Mouse (Mus musculus): ENCODE results near the gene Fndc5. TPM values are rescaled to one million over a fixed set of nuclear protein-coding genes. Genes with fewer than 3 reads are reported as not detected.

Gene Fndc5
- polyA plus RNA-seq, 1 experiment from 2014 or later: 15.4 TPM

DNA sequence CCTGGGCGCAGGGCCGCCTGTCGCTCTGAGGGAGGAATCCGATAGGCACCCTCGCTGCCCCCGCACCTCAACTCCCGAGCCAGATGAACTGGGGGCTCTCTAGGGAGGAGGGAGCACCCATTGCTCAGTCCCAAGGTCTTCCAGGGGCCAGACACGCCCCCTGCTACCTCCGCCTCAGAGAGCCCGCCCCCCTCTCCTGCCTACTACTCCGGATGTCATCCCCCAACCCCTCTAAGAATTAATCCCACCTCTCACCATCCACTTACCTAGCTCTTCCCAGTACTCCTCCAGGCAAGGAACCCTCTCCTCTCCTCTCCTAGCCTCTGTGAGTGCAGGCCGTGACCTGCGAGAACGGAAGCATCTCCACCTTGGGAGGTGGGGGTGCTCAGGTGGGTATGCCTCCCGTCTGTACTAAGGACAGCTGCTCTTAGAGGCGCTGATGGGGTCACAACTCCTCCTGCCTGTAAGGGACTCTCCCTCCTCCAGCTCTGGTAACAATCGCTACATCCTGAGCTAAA lies 15.2 kb upstream of the Fndc5 start, which contains the start of gene Hpca:
Gene Hpca (minus strand): TSS at position 468 of the 518 bp plus-strand sequence.
- peak; percentile 19; the same call in 1 of the 2 replicates for ATAC-seq (ENCODE audit: low FRiP score)
- peaks cover 30% of the 10 kb centered on the region for H3K4me1 ChIP-seq (replicated peaks; ENCODE audit: control insufficient read depth, insufficient read depth, low read length)

DNA sequence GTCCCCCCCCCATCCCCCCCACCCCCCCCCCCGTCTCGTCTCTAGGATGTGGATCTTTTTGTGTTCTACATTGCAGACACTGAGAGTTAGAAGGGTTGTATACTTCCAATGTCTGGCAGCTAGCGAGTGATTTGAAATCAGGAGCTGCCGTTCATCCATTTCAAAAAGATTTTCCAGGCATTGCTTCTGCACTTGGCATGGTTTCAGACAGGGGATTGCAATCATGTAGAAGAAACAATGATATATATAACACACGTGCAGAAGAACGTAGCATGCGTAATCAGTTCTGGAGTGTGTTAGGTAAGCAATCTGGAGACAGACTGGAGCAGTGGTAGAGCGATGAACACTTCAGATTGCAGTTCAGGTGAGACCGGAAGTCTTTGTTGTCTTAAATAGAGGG lies 14.7 kb upstream of the Fndc5 start:
- no peak overlapping the region for H3K4me3 ChIP-seq (replicated peaks; ENCODE audit: low read length)
- 29% methylated on average over 9 of the region's 9 CpGs for WGBS
- H3K27me3 ChIP-seq (ENCODE audit: control insufficient read depth, insufficient read depth, low read length): peaks cover 33% of the 10 kb centered on the region; the same call in 1 of the 2 replicates
- peaks cover 30% of the 10 kb centered on the region for H3K4me1 ChIP-seq (replicated peaks; ENCODE audit: control insufficient read depth, insufficient read depth, low read length)
- DNase-seq (ENCODE audit: low spot score) (no peak), ATAC-seq (ENCODE audit: low FRiP score) (no peak)
- H3K27ac ChIP-seq: no peak overlapping the region
- no peak overlapping the region for H3K9ac ChIP-seq
- H3K9me3 ChIP-seq (ENCODE audit: control insufficient read depth, low read length): no peaks in the 10 kb centered on the region
- peak overlapping the region; percentile 91; the same call in 1 of the 2 replicates for H3K4me2 ChIP-seq (replicated peaks)
- no peaks in the 10 kb centered on the region for H3K36me3 ChIP-seq (replicated peaks; ENCODE audit: control insufficient read depth, insufficient read depth)

More for the DNA sequence above, 15.2 kb upstream of the Fndc5 start, which contains the start of gene Hpca:
- peak within 1 kb of the TSS; percentile 73 for H3K9ac ChIP-seq
- H3K4me3 ChIP-seq (replicated peaks; ENCODE audit: low read length): peak within 1 kb of the TSS; percentile 50
- H3K9me3 ChIP-seq (ENCODE audit: control insufficient read depth, low read length): no peaks in the 10 kb centered on the region
- peaks cover 33% of the 10 kb centered on the region; the same call in 1 of the 2 replicates for H3K27me3 ChIP-seq (ENCODE audit: control insufficient read depth, insufficient read depth, low read length)
- H3K27ac ChIP-seq: no peak within 1 kb of the TSS; the same call in 1 of the 2 replicates
- H3K4me2 ChIP-seq (replicated peaks): peak within 1 kb of the TSS; percentile 91
- under 1% methylated on average over 11 of the region's 17 CpGs for WGBS
- no peak for DNase-seq (ENCODE audit: low spot score)
- H3K36me3 ChIP-seq (replicated peaks; ENCODE audit: control insufficient read depth, insufficient read depth): no peaks in the 10 kb centered on the region

DNA sequence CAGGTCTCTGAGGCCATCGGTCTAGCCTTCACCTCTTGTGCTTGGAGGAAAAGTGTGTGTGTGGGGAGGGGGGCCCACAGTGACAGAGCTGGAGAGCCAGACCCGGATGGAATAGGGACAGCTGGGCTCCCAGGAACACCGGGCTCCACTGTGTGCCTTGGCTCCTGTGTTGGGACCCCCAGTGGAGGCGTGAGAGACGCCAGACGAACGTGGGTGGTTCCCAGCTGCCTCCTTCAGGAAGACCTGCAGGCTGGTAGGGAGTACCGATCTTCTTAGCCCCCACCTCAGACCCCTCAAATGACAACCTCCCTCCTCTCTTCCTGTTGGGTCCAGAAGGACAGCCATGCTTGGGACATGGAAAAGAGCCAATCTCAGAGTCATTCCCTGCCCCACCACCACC lies 14.1 kb upstream of the Fndc5 start:
- ATAC-seq (ENCODE audit: low FRiP score): no peak
- H3K36me3 ChIP-seq (replicated peaks; ENCODE audit: control insufficient read depth, insufficient read depth): no peaks in the 10 kb centered on the region
- WGBS: 37% methylated on average over 8 of the region's 8 CpGs
- H3K27ac ChIP-seq: no peak overlapping the region
- no peaks in the 10 kb centered on the region for H3K9me3 ChIP-seq (ENCODE audit: control insufficient read depth, low read length)
- H3K4me1 ChIP-seq (replicated peaks; ENCODE audit: control insufficient read depth, insufficient read depth, low read length): peaks cover 30% of the 10 kb centered on the region
- no peak overlapping the region for H3K9ac ChIP-seq
- no peak overlapping the region for H3K4me3 ChIP-seq (replicated peaks; ENCODE audit: low read length)
- H3K27me3 ChIP-seq (ENCODE audit: control insufficient read depth, insufficient read depth, low read length): peaks cover 33% of the 10 kb centered on the region; the same call in 1 of the 2 replicates
- DNase-seq (ENCODE audit: low spot score): no peak
- H3K4me2 ChIP-seq (replicated peaks): no peak overlapping the region

DNA sequence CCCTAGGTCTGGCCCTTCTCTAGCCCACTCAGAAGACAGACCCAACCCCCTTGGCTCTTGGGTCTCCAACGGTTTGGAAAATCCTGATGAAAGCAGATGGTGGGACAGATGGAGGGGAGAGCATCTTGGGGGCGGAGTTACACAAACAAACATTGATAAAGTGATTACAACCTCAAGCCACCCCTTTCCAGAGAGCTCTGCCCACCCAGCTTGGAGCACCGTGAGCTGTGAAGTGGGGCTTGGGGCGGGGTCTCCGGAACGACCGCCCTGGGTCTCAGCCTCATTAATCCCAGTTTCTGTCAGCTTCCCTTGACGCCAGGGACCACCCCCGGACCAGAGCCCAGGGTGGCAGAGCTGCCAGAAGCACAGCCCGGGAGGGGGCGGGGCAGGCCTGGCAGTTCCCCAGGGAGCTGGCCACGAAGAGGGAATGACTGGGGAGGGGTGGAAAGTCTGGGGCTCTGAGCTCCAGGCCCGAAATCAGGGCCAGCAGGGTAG lies 12.1 kb upstream of the Fndc5 start:
- DNase-seq (ENCODE audit: low spot score) (no peak), ATAC-seq (ENCODE audit: low FRiP score) (no peak)
- H3K4me1 ChIP-seq (replicated peaks; ENCODE audit: control insufficient read depth, insufficient read depth, low read length): peaks cover 45% of the 10 kb centered on the region
- H3K9me3 ChIP-seq (ENCODE audit: control insufficient read depth, low read length): no peaks in the 10 kb centered on the region
- peaks cover 28% of the 10 kb centered on the region; the same call in 1 of the 2 replicates for H3K27me3 ChIP-seq (ENCODE audit: control insufficient read depth, insufficient read depth, low read length)
- H3K27ac ChIP-seq: no peak overlapping the region
- H3K36me3 ChIP-seq (replicated peaks; ENCODE audit: control insufficient read depth, insufficient read depth): no peaks in the 10 kb centered on the region
- peak overlapping the region; percentile 28 for H3K9ac ChIP-seq
- no peak overlapping the region for H3K4me3 ChIP-seq (replicated peaks; ENCODE audit: low read length)
- WGBS: 3% methylated on average over 13 of the region's 13 CpGs
- peak overlapping the region; percentile 34 for H3K4me2 ChIP-seq (replicated peaks)

DNA sequence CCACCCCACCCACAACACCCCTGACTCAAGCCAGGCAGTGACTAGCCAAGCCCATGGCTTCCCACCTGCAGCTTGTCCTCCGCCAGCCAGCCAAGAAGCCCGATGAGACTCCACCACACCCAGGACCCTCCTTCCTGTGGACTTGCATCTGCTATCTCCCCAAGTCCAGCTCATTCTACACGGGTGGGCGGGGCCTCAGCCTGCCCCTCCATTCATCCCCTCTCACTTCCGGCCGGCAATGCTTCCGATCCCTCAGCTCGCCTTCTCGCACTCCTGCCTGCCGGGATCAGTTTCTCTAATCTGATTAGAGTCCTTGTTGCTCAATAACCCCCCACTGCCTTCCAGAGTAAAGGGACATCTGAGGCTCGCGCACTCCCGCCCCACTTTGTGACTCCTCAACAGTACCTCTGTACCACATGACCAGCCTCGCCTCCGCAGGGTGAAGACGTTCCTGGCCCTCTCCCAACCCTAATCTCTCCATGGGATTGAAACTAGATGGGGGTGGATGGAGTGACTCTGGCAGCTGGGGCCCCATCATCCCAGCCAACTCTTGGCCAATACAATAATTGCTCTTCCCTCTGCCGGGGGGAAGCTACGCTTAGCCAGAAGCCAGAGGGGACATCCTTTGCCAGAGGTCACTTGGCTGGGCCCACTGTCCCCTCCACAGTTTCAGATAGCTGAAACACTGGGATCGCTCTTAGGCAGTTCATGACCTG lies 10.9 kb upstream of the Fndc5 start:
- peaks cover 50% of the 10 kb centered on the region for H3K4me1 ChIP-seq (replicated peaks; ENCODE audit: control insufficient read depth, insufficient read depth, low read length)
- H3K27ac ChIP-seq: no peak overlapping the region
- H3K9me3 ChIP-seq (ENCODE audit: control insufficient read depth, low read length): no peaks in the 10 kb centered on the region
- no peak for DNase-seq (ENCODE audit: low spot score)
- H3K36me3 ChIP-seq (replicated peaks; ENCODE audit: control insufficient read depth, insufficient read depth): no peaks in the 10 kb centered on the region
- H3K4me3 ChIP-seq (replicated peaks; ENCODE audit: low read length): 0 out of 2 replicates have a peak overlapping the region, but pooled peaks have one; percentile 6
- H3K4me2 ChIP-seq (replicated peaks): peak overlapping the region; percentile 34
- WGBS: 11% methylated on average over 19 of the region's 19 CpGs
- H3K9ac ChIP-seq: no peak overlapping the region
- peaks cover 16% of the 10 kb centered on the region; the same call in 1 of the 2 replicates for H3K27me3 ChIP-seq (ENCODE audit: control insufficient read depth, insufficient read depth, low read length)
- no peak for ATAC-seq (ENCODE audit: low FRiP score)

DNA sequence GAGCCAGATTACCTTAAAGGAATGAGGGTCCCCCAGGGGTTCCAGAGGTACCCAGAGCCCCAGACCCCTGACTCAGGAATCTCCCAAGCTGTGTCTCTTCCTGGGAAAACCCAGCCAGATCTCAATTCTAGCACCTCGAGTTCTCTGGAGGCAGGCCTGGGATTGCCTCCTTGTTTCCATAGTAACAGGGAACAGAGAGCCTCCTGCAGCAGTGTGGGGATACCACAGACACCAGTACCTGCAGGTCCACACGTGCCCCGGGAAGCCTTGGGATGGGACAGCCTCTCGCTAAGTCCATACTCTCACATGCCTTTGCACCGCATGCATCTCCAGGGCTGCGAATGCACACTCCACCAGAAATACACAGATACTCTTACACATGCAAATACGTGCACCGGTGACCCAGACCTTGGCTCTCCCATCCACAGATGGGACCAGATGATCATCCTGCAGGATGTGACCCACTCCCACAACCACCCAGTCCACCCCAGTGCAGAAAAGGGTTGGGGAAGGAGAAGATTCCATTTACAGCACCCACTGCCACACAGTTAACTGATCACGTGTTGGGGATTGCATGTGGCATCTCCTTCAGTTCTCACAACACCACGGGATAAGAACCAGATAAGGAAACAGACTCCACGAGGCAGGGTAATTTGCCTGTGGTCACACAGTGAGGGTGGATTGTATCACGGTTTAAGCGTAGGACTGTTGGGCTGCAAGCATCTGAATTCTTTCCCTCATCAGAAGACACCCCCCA lies 8.0 kb upstream of the Fndc5 start:
- Histone ChIP-seq H3K36me3 (replicated peaks; ENCODE audit: control insufficient read depth, insufficient read depth) (no peaks in the 10 kb centered on the region), H3K9ac (no peak overlapping the region), H3K9me3 (ENCODE audit: control insufficient read depth, low read length) (no peaks in the 10 kb centered on the region), H3K4me1 (replicated peaks; ENCODE audit: control insufficient read depth, insufficient read depth, low read length) (peaks cover 42% of the 10 kb centered on the region), H3K27ac (no peak overlapping the region), H3K4me3 (replicated peaks; ENCODE audit: low read length) (no peak overlapping the region), H3K27me3 (ENCODE audit: control insufficient read depth, insufficient read depth, low read length) (no peaks in the 10 kb centered on the region), H3K4me2 (replicated peaks) (no peak overlapping the region)
- DNase-seq (ENCODE audit: low spot score) (no peak), ATAC-seq (ENCODE audit: low FRiP score) (no peak)
- WGBS: 62% methylated on average over 13 of the region's 13 CpGs

DNA sequence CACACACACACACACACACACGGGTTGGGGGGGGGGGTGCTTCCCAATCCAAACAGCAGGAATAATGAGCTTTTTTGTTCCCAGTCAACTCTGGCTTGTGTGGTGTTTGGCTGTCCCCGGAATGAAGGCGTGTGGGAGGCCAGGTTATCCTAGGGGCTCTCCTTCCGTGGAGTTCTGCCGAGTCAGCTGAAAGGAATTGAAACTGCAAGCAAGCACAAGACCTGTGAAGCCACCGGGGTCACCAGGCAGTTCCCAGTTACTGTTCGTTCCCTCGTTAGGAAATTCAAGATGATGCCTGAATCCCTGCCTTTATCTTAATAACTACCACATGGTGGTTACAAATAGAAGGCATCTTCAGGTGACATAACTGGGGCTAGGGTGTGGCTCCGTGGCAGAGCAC lies 7.4 kb upstream of the Fndc5 start:
- H3K4me1 ChIP-seq (replicated peaks; ENCODE audit: control insufficient read depth, insufficient read depth, low read length): peaks cover 42% of the 10 kb centered on the region
- no peaks in the 10 kb centered on the region for H3K9me3 ChIP-seq (ENCODE audit: control insufficient read depth, low read length)
- ATAC-seq (ENCODE audit: low FRiP score) (no peak), DNase-seq (ENCODE audit: low spot score) (no peak)
- no peaks in the 10 kb centered on the region for H3K27me3 ChIP-seq (ENCODE audit: control insufficient read depth, insufficient read depth, low read length)
- H3K36me3 ChIP-seq (replicated peaks; ENCODE audit: control insufficient read depth, insufficient read depth): no peaks in the 10 kb centered on the region
- no peak overlapping the region for H3K9ac ChIP-seq
- WGBS: 47% methylated on average over 9 of the region's 9 CpGs
- no peak overlapping the region for H3K4me2 ChIP-seq (replicated peaks)
- H3K4me3 ChIP-seq (replicated peaks; ENCODE audit: low read length): no peak overlapping the region
- H3K27ac ChIP-seq: no peak overlapping the region

DNA sequence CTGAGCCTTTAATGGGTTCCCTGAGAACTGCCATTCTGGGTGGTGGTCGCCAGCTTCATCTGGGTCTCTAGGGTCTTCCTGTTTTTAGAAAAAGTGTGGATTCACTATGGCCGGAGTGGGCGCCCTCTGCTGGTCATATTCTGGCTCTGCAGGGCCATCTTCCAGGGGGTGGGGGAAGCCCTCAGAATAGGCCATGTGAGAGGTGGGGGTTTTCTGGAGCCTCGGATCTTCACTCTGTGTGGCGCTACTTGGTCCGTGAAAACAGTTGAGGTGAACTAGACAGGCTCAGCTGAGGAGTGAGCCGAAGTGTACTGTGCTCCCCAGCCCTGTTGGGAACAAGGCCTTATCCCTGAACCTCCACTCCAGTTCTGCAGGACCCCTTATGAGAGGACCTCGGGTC lies 6.7 kb upstream of the Fndc5 start:
- 0 out of 2 replicates have a peak, but pooled peaks have one; percentile 15 for ATAC-seq (ENCODE audit: low FRiP score)
- peak overlapping the region; percentile 39 for H3K4me2 ChIP-seq (replicated peaks)
- H3K27ac ChIP-seq: 0 out of 2 replicates have a peak overlapping the region, but pooled peaks have one; percentile 32
- H3K4me3 ChIP-seq (replicated peaks; ENCODE audit: low read length): no peak overlapping the region
- H3K36me3 ChIP-seq (replicated peaks; ENCODE audit: control insufficient read depth, insufficient read depth): no peaks in the 10 kb centered on the region
- no peak overlapping the region for H3K9ac ChIP-seq
- no peaks in the 10 kb centered on the region for H3K9me3 ChIP-seq (ENCODE audit: control insufficient read depth, low read length)
- 4% methylated on average over 8 of the region's 8 CpGs for WGBS
- peak; percentile 63 for DNase-seq (ENCODE audit: low spot score)
- peaks cover 39% of the 10 kb centered on the region for H3K4me1 ChIP-seq (replicated peaks; ENCODE audit: control insufficient read depth, insufficient read depth, low read length)
- no peaks in the 10 kb centered on the region for H3K27me3 ChIP-seq (ENCODE audit: control insufficient read depth, insufficient read depth, low read length)
